Mouse (Mus musculus) spleen, postnatal 10 days (tissue): Measurements from ENCODE around the gene Rbp2.

Experiments
- DNase-seq, 2 experiments: peaks; one replicate each; pipeline ENCODE4 v3.0.0; 2021 to 2022; ENCODE audit warnings: low spot score in 2 of 2

Gene Rbp2

DNA sequence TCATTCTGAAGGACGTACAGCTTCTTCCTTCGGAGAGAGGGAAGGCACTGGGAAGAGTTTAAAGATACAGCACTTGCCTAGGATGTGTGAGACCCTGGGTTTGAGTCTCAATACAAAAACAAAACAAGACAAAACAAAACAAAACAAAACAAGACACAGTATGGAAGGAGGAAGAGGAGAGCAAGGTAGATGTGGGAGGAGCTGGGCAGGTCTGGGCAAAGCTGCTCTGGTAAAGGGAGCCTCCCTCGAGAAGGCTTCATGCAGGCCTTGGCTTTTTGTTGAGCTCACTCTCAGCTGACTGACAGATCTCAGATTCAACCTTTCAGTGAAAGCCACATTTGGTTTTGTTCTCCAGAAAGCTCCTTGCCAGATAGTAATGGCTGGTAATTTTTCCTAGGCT, at the start of gene Rbp2:
Rbp2 (plus strand) TSS at position 301 of the 400 bp plus-strand sequence.
- no peak for DNase-seq

DNA sequence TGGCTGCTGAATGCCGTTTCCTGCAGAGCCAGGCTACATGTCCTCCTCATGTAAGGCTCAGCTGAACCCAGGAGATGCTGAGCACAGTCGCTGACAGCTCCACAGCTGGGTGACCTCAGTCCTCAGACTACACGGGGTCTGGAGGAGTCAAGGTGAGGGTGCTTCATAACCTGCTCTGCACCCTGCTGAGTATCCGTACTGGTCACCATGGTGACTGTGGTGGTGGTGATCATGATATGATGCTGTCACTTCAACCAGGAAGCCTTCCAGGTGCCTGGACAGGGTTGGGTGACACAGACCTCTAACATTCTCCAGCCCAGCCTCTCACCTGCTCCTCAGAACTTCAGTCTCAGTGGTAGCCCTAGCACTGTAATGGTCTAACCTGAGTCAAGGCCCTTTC, 48.1 kb upstream of the Rbp2 start:
- no peak for DNase-seq

DNA sequence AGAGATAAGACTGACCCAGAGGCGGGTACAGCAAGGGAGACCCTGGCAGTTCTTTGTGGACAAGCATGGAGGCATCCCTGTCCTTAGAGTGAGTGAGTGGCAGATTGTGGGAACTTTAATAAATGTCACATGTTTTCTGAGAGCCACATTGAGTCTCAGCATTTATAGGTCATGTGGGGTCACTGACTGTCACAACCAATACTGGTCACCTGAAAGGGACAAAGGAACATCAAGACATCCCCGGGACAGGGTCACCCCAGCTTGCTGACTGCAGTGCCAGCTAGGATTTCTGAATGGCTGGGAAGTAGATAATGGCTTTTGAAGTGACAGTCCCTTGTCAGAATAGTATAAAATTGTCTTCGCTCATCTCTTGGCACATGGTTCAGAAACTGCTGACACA, 46.8 kb upstream of the Rbp2 start:
- DNase-seq = no peak

DNA sequence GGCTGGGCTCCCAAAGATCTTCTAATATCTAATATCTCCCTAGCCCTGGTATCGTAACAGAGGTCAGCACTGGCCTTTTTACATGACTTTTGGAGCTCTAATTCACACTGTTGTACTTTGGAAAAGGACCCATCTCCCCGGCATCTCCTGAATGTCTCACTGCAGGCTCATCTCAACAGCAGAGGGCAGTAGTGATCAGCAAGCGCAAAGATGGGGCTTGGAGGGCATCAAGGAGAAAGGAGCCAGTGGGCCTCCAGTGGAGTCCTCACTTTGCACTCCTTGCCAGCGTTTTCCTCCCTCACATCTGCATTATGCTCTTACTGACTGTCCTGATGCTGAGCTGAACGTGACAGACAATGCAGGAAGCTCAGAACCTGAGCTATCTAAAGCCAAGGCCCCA, 43.3 kb upstream of the Rbp2 start:
- DNase-seq = peak in 1 of 2 experiments; percentile 30

DNA sequence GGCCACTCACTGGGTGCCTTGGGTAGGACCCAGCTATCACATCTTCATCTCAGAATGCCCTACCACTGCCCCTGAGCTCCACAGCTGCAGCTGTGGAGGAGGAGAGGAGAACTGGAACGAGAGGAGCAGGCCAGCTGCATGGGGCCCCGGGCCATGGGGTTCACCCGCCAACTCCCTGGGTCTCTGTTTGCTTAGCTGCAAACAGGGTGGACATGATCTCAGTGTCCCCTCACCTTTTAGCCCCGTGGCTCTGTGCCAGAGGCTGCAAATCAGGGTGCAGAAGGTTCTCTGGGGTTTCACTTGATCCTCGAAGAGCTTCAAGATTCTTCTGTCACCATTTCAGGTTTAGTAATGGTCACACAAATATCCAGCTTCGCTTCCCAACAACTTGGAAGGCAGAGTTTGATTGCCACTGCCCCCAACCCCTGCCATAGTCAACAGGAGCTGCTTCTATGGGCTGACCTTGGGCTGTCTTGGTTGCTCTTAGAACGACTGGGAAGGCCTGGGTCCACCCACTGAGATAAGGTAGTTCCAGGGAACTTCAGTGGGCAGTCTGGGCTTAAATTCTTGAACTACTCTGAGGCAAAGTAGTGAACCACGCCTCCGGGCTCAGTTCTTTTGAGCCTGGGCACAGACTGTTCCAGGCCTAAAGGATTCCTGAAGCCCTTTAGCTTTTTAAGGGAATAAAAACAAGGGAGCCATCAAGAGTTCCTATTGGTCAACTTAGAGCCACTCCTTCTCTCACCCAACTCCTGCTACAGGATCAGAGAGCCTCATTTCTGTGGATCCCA, 40.4 kb upstream of the Rbp2 start:
- DNase-seq = no peak

DNA sequence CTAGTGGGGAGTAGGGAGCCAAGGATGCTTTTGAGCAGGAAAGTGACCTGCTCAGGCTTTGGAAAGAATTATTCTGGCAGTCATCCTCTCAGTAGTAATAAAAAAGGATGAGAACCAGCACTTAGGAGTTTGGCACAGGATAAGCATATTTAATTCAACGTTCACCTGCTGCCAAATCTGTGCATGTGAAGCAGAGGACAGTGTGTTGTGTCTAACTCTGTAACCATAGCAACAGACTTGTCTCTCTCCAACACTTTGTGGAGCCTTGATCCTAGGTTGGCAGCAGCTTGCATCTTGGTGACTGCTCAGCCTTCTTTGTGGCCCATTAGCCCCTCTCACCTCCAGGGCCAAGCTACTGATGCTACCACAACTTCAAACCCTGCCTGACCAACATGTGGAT, 34.9 kb upstream of the Rbp2 start:
- DNase-seq = no peak

DNA sequence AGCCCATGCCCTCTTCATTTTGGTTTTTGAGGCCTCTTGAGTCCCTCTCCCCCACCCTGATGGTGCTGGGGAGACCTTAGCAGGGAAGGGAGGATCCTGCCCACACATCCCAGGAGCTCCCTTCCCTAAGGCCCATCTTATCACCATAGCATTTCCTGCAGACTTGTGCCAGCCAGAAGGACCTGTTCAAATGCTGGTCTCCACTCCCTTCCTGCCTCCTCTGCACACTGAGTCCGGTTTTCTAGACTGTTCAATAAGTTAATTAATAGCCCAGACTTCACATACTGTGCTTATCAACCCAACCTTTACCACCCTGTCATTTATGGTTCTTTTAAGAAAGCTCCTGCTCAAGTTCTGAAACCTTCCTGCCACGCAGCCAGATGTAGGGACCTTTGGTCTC, 19.2 kb upstream of the Rbp2 start:
- no peak for DNase-seq

DNA sequence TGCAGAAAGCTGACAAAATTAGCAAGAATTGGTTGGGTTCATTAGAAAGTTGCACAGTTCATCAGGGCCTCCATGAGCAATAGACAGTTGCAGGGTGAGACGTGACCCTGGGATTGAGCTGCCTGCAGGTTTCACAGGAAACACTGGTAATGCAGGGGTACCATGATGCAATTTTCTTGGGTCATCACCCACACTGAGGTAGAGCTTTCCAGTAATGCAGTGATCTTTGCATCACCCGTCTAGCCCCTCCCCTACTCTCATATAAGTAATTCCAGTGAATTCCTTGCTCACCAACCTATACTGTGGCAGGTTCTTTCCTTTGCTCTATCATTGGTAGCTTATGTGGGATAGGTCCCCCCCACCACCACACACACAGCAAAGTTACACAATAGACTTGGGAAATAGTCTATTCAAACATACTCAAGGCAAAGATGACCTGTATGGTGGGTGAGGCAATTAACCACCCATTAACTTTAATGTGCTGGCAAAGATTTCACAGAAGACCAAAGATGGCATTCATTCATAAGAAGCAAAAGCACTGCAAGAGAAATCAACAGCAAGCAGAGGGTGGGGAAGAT, 5.7 kb upstream of the Rbp2 start:
- DNase-seq = no peak

DNA sequence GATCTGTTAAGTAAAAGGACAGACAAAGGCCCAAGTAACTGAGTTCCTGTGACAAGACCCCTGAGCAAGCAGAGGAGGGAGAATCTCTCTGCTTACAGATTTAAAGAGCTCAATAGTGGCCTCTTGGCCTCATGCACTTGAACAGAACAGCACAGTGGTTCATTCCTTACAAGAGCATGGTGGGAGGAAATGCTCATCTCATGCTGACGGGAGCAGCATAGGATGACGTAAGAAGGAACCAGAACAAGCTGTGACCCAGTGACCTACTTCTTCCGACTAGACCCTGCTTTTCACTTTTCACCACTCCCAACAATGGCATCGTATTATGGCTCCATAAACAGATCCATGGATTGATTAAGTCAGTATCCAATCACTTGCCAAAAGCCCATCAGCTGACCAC, 3.7 kb upstream of the Rbp2 start:
- no peak for DNase-seq

DNA sequence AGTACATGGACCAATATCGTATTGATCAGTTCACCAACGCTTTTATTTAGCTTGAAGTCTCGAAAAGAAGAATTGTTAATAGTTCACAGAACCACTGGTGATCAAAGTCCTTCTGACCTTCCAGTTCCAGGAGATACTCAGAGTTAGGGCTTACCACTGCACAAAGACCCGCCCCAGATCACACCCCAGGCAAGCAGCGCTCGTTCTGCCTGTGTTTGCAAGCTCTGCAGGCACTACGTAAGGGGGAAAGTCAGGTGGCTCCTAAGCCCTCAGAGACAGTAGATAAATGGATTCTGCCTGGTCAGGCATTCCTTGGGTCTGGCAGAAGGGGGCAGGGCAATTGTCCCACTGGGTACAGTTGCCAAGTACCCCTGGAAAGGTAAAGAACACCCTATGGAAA, 895 bp upstream of the Rbp2 start:
- DNase-seq = no peak

DNA sequence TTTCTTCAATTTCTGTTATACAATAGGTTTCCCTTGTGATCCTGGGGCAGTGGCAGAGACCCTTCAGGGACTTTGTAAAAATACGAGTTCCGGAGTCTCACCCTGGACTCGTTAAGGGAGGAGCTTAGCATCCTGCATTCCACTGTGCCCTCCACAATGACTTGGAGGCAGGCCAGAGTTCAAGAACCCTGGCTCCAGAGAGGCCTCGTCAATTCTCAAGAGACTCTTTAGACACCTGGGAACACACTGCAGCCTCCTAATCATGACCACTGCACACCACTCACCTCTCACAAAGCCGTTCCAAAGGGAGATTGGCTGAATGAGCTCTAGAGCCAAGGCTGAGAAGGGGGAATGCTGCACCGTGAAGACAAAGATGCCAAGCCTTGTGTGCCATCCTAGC, 1.4 kb downstream of the Rbp2 start:
- DNase-seq = no peak

DNA sequence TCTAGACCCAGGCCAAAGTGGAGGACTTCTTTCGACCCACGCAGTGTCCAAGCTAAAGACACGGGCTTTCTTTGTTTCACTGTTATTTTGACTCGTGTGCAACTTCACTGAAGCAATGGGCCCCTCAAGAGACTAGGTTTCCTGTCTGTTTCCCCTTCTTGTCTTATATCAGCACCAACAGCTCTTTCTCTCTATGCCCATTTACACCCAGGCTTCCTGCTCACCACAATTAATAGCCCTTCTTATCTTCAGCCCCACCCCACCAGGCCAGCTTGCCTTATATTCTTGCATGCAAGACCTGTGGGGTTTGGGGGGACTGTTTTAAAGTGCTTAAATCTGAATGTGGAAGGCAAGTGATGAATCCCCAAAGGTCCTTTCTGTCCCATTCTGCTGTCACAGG, 3.6 kb downstream of the Rbp2 start:
- DNase-seq = peak in 1 of 2 experiments; percentile 18

DNA sequence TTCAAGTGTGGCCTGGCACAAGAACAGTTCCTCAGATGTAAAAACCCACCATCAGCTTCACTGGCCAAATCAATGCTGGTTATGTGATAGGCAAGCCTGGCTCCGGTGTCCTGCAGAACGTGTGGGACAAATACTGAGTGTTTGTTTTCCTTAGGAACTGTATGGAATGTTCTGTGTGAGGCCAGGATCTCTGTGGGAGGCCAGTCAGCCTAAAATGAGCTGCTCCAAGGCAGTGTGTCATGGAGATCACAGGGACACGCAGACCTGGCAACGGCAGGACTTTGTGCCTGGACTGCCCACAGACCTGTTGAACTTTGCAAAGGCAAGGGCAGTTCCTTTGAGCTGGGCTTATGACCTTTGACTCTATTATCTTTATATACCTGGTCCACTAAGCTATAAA, 4.2 kb downstream of the Rbp2 start:
- DNase-seq = no peak

DNA sequence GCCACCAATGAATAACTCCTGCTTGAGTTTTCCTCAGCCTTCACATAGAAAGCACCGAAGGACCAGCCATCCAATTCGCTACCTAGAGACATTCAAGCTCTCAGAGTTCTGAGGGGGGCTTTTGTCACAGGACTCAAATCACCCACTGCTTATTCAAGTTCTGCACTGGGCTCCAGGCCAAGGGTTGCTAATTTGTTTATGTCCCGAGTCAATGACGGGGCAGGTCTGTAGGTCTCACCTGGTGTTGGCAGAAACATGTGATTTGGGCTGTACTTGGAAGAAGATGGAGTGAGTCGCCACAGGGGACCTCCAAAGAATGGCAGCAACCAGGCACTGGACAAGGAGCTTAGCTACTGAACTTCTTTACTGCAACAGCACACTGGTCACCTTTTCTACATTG, 5.2 kb downstream of the Rbp2 start:
- no peak for DNase-seq

DNA sequence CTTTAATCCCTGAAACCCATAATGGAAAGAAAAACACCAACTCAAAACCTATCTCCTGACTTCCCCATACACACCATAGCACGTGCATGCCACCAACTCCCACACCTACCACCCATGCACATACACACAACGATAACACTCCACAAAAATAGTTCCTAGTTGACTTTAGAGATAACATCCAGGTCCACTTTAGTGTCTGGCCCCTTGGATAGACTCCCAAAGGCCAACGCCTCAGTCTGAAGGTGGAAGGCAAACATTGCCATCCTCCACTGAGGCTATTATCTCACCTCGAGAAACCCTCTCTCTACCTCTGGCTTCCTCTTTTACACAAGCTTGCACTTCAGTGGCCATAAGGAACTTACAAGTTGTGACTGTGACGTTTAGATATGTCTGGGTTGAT, 6.3 kb downstream of the Rbp2 start:
- DNase-seq = no peak

DNA sequence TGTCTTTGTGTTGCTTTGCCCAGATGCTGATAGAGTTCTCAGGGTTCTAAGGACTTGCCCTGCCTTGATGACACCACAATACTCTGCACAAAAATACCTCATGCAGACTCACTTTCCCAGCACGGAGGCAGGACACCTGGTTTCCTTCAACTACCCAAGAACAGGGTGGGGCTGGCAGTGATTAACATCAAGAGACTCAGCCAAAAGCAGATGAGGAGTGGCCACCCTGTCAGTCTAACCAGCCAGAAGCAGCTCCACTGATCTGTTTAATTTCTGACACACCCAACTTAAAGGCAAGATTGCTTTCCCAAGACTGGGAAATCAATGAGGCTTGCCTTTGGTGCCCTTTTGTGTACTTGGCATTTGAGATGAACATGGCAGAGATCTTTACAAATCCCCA, 6.9 kb downstream of the Rbp2 start:
- no peak for DNase-seq

DNA sequence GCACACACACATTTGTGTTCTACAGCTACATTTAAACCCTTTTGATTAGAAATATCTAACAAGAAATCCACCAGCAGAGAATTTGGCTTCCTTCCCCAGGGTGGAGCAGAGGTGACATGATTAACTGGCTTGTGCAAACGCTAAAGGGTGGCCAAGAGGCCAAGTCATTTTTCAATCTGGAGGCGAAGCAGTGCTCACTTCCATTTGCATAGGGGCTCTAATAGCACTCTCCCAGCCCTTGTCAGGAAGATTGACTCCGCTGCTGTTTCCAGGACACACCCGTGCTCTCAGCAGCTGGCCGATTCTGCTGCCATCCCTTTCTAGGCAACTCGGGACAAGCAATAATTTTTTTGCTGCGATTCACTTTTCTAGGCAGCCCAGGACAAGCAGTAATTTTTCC, 11.2 kb downstream of the Rbp2 start:
- DNase-seq = no peak

DNA sequence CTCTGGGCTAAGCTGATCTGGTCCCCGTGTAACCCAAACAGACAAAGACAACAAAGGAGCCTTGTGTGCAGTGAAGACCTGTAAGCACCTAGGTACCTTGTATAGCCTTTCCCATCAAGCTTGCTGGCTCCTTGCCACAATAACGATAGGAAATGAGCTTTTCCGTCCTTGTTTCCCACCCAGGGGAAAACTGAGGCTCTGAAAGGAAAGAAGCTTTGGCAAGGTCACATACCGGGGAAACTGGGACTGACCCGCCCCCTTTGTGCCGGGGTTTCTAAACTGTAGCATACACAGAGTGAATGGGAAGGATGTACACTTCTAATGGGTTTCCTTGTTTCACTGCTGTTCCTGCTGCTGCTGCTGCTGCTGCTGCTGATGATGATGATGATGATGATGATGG, 12.1 kb downstream of the Rbp2 start:
- no peak for DNase-seq

DNA sequence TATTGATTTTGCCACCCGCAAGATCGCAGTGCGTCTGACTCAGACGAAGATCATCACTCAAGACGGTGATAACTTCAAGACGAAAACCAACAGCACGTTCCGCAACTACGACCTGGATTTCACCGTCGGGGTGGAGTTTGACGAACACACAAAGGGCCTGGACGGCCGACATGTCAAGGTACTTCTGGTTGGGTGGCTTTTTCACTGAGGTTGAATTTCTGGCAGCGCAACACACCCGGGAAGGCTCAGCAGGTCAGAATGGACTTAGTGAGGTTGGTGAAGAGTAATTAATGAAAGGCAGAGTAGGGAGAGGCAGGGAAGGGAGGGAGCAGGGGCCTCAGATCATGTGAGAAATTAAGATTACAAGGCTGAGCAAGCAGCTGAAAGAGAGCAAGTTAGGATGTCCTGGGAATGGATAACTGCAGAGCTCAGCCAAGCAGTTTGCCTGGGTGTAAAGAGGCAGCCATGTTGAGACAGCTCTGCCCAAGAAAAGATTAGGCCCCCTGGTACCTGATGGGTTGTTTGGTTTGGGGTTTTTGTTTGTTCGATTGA, 12.9 kb downstream of the Rbp2 start:
- no peak for DNase-seq

DNA sequence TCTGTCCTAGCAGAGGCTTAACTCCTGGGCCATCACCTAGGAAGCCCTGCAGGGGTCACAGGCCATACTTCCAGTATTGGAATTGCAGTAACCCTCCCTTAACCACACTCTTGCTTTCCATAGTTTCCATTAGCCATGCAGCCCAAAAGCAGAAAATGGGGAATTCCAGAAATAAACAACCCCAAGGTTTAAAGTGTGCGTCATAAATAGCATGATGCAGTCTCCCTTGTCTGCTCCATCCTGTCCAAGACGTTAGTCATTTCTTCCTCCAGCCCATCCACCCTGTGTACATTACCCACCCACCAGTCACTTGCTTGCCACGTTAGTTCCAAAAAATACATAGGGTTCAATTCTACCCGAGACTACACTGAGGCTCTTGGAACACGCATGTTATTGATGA, 13.7 kb downstream of the Rbp2 start:
- no peak for DNase-seq

DNA sequence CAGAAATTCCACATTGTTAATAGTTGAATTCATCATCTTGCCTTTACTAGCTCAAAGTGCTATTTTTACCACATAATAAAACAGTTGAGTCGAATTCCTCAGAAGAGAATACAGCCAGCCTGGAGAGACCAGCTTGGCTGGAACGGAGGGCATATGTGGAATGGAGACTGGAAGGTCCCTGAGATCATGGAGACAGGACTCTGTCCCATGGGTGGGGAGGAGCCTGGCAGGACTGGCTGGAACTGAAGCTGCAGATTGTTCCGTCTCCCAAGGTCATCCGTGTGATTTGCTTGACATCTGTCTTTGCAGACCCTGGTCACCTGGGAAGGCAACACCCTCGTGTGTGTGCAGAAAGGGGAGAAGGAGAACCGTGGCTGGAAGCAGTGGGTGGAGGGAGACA, 21.6 kb downstream of the Rbp2 start:
- no peak for DNase-seq

DNA sequence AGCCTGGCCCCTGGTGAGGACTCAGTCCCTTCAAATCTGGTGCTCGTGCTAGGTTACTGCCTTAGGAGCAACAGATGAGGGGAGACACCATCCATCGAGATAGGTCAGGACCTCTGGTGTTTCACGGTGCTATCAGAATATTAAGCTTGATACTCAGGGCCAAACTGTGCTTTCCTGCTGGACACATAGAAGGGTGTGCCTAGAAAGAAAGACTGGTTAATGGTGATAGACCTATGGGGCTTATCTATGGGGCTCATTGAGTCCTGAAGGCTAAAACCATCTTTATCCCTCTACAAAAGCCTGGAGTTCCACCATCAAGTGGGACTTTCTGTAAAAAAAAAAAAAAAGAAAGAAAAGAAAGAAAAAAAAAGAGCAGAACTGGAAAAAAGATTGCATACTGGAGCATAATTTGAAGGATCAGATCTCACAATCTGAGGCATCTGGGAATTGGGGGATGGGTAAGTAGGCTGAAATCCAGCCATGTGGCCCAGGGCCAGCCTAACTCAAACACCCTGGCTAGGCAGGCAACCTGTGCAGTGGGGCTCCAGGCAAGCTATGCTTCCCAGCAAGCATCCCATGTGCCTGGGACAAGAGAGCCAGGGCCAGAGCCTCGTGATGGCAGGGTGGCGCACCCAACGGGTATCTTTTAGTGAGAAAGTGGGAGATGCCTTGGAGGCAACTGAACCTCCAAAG, 24.6 kb downstream of the Rbp2 start:
- DNase-seq = no peak

DNA sequence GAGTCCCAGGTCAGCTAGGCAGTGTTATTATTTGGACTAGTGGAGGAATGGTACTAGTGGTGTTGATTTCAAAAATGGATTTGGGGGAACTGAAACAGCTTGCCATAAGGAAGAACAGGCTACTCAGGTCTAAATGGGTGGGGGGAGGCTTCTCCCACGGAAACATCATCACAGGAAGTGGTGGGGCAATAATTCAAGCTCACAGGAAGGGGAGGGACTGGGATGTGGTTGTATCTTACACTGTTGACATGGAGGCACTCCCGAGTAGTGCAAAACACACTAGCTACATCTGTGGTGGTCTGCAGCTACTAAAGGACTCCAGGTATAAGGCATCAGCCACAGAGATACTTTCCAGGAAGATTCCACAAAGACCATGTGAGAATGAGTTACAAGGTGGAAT, 38.0 kb downstream of the Rbp2 start:
- DNase-seq = no peak
